Mouse (Mus musculus): Measurements from ENCODE around the gene Thegl. TPM values are rescaled to one million over a fixed set of nuclear protein-coding genes. Genes with fewer than 3 reads are reported as not detected.

Gene Thegl
- polyA plus RNA-seq, 1 experiment from 2014 or later = not detected

DNA sequence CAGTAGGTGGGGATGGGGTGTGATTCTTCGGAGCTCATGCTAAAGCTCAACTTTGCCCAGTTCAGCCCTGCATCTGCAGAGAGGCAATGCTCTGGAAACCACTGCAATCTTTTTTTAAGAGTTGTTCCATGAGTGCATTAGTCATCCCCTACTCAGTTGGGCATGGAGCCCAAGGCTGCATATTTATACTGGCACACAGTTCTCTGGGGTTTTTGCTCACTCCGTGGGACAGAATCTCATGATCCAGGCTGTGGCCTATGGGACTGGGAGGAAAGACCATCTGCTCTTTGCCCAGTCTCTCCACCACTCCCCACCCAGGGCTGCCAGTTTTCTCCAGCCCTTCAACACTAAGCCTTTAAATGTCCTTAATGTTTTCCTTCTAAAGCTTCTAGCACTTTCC is 59.1 kb downstream of the Thegl start:
- H3K36me3 ChIP-seq (ENCODE audit: inconsistent target) = no peaks in the 10 kb centered on the region
- H3K27ac ChIP-seq = no peak overlapping the region
- H3K4me3 ChIP-seq (ENCODE audit: inconsistent target) = no peak overlapping the region
- H3K79me2 ChIP-seq (ENCODE audit: inconsistent target) = no peaks in the 10 kb centered on the region
- WGBS (ENCODE audit: missing documents) = 94% methylated on average over 2 of the region's 2 CpGs

DNA sequence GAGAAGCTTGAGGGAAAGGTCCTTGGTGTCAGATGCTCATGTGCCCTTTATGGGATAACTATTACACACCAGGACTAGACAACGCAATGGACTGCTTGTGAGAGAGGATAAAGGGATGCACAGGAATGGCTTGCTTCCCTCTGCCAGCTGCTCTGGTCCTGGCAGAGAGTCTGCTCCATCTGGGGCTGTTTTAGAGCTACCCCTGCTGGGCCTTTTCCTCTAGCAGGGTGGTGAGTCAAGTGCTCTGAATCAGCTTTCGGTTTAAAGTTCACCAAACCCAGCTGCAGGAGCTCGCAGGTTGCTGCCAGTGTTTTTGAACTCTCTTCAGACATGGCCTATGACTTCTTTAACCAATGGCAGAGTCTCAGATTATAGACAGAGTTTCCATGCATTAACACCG is 60.1 kb downstream of the Thegl start:
- 87% methylated on average over 4 of the region's 4 CpGs for WGBS (ENCODE audit: missing documents)
- H3K79me2 ChIP-seq (ENCODE audit: inconsistent target) = no peaks in the 10 kb centered on the region
- H3K27ac ChIP-seq = no peak overlapping the region
- no peak overlapping the region for H3K4me3 ChIP-seq (ENCODE audit: inconsistent target)
- H3K36me3 ChIP-seq (ENCODE audit: inconsistent target) = no peaks in the 10 kb centered on the region

DNA sequence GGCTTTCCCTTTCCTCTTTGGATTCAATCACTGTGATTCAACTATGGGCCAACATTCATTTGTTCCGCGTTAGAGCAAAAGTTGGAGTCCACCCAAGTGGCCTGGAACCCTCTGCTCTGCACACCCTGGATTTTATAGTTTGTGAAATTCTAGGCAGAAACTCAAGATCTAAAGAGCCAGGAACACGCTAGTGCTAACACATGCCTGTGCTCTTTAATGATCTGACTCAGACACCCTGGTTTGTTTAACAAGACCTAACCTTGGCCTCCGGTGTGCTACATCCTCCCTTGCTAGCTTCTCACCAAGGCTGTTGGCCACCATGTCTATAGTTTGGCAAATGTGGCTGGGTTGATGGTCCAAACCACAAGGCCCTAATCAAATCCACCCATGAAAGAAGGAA is 64.9 kb downstream of the Thegl start:
- Histone ChIP-seq H3K27ac (no peak overlapping the region), H3K36me3 (ENCODE audit: inconsistent target) (no peaks in the 10 kb centered on the region), H3K79me2 (ENCODE audit: inconsistent target) (no peaks in the 10 kb centered on the region), H3K4me3 (ENCODE audit: inconsistent target) (no peak overlapping the region)
- WGBS (ENCODE audit: missing documents) = 98% methylated on average over 4 of the region's 4 CpGs

DNA sequence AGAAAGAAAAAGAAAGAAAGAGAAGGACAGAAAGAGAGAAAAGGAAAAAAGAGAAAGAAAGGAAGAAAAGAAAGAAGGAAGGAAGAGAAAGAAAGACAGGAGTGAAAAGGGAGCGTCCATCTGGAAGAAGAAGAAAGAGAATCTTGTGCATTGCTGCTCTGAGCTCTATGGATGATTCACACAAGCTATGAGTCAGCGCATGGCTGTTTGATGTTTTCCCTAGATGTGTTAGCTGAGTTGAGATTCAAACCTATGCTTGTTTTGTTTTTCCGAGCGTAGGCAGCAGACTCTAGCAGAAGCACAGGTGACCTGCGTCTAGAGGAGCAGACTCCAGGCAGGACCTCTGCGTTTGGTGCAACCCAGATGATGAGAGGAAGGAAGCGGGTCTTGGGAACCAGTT is 66.9 kb downstream of the Thegl start:
- no peaks in the 10 kb centered on the region for H3K79me2 ChIP-seq (ENCODE audit: inconsistent target)
- WGBS (ENCODE audit: missing documents) = 74% methylated on average over 6 of the region's 7 CpGs
- no peak overlapping the region for H3K4me3 ChIP-seq (ENCODE audit: inconsistent target)
- no peaks in the 10 kb centered on the region for H3K36me3 ChIP-seq (ENCODE audit: inconsistent target)
- H3K27ac ChIP-seq = no peak overlapping the region

DNA sequence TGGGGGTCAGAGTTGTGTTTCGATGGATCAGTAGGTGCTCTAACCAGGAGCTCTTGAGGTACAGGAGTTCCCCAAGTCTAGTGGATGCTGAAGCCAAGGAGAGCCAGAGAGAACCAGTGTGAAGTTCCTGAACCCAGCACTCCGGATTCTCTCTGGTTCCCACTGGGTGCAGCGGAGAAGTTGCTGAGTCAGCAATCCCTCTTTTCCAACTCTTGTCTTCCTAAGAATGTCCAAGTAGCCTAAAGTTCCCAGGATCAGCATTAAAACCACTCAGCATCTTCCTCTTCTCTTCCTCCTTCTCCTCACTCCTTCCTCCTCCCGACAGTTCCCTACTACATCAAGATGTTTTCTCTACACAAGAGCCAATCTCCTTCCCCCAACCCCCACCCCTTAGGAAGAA is 68.6 kb downstream of the Thegl start:
- H3K79me2 ChIP-seq (ENCODE audit: inconsistent target) = no peaks in the 10 kb centered on the region
- H3K4me3 ChIP-seq (ENCODE audit: inconsistent target) = no peak overlapping the region
- 96% methylated on average over 4 of the region's 4 CpGs for WGBS (ENCODE audit: missing documents)
- no peak overlapping the region for H3K27ac ChIP-seq
- no peaks in the 10 kb centered on the region for H3K36me3 ChIP-seq (ENCODE audit: inconsistent target)

DNA sequence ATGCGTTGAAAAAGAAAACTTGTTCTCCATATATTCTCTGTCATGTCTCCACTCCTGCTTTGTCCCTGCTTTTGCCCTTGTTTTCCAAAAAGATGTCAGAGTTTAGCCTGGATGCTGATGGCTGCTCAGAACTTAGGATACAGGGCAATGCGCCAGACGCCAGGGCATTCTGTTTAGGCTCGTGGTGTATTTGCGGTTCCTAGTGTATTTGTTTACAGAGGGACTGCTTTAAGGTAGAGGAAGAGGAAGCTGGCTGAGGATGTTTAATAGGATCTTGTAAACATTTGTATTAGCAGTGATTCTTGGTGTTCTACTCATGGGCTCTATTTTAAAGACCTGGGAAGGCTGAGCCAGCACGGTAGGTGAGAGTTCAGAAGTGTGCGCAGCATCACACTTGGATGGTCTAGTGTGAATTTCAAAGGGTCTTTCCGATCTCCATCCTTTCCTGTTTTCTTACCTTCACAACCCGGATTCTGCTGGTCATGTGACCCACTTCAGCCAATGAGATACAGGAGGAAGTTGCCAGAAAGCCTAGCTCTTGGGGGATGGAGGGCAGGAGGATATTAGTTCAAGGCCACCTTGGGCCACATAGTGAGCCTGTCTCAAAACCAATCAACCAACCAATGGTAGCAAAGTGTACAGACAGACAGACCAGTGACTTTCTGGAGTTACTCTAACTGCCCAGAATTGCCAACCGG is 70.1 kb downstream of the Thegl start:
- 82% methylated on average over 10 of the region's 10 CpGs for WGBS (ENCODE audit: missing documents)
- H3K27ac ChIP-seq = no peak overlapping the region
- H3K36me3 ChIP-seq (ENCODE audit: inconsistent target) = no peaks in the 10 kb centered on the region
- no peaks in the 10 kb centered on the region for H3K79me2 ChIP-seq (ENCODE audit: inconsistent target)
- H3K4me3 ChIP-seq (ENCODE audit: inconsistent target) = no peak overlapping the region

DNA sequence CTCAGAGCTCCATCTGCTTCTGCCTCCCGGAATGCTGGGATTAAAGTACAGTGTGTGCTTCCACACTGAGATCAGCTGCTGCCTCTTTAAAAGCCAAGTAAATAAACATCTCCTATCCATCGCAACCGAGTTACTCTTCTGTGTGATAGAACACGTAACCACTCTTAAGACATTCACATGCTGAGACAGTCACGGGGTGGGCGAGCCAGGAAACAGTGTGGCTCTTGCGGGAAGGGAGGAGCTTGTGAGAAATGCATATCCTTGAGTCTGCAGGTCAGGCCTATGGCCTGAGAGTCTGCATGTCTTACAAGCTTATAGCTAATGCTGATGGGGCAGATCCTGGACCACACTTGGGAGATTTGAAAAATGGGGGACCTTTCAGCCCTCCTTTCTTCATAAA is 70.7 kb downstream of the Thegl start:
- WGBS (ENCODE audit: missing documents) = 88% methylated on average over 7 of the region's 7 CpGs
- no peaks in the 10 kb centered on the region for H3K36me3 ChIP-seq (ENCODE audit: inconsistent target)
- no peak overlapping the region for H3K4me3 ChIP-seq (ENCODE audit: inconsistent target)
- no peak overlapping the region for H3K27ac ChIP-seq
- H3K79me2 ChIP-seq (ENCODE audit: inconsistent target) = no peaks in the 10 kb centered on the region

DNA sequence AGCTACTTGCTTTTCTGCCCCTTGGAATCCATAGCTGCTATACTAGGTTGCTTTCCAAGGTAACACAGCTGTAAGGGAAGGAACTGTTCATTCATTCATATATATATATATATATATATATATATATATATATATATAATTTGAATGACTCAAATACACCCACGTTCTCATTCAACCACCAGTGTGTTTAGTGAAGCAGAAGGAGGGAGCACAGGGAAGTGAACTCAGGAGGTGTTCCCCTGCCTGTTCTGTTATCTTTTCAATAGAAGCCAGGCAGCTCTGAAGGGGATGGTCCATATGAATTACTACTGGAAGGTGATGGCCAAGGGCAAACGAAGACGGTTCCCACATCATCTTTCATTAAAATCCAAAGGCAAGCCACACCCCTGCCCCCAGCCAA is 71.3 kb downstream of the Thegl start:
- no peak overlapping the region for H3K27ac ChIP-seq
- H3K4me3 ChIP-seq (ENCODE audit: inconsistent target) = no peak overlapping the region
- H3K36me3 ChIP-seq (ENCODE audit: inconsistent target) = no peaks in the 10 kb centered on the region
- no peaks in the 10 kb centered on the region for H3K79me2 ChIP-seq (ENCODE audit: inconsistent target)
- 96% methylated on average over 2 of the region's 3 CpGs for WGBS (ENCODE audit: missing documents)

DNA sequence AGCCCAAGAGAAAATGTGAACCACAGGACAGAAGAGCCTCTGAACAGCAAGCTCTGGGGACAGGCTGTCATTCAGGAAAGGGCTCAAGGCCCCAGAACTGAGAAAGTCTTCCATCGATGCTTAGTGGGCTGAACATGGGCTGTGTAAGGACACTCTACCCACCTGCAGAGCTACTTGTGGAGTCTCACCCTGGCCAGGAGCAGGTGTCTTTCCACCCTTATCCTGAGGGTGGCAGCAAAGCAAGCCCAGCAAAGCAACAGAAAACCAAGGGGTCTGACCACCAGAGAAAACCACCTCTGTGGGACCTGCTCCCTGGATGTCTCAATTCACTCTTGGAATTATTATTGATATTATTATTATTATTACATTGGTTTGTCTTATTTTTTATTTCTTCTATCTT is 73.5 kb downstream of the Thegl start:
- WGBS (ENCODE audit: missing documents) = 44% methylated on average over 1 of the region's 1 CpGs
- Histone ChIP-seq H3K27ac (no peak overlapping the region), H3K36me3 (ENCODE audit: inconsistent target) (no peaks in the 10 kb centered on the region), H3K4me3 (ENCODE audit: inconsistent target) (no peak overlapping the region), H3K79me2 (ENCODE audit: inconsistent target) (no peaks in the 10 kb centered on the region)

DNA sequence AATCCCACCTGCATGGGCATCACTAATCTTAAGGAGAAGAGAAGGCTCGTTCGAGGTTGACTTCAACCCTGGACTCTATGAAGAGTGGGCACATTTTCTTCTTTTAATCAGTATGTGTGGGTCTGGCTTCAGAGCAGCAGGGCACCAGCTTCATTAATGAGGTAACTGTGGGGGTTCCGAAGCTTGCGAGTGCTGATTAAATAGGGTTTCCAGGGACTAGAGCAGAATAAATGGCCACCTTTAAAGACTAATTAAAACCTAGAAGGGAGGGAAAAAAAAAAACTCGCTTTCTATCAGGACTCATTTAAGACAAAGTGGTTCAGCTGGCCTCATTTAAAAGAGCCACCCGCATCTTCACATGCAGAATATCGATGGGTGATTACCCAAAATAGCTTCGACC is 74.1 kb downstream of the Thegl start:
- H3K4me3 ChIP-seq (ENCODE audit: inconsistent target) = no peak overlapping the region
- H3K36me3 ChIP-seq (ENCODE audit: inconsistent target) = no peaks in the 10 kb centered on the region
- WGBS (ENCODE audit: missing documents) = 91% methylated on average over 7 of the region's 8 CpGs
- H3K27ac ChIP-seq = no peak overlapping the region
- no peaks in the 10 kb centered on the region for H3K79me2 ChIP-seq (ENCODE audit: inconsistent target)

DNA sequence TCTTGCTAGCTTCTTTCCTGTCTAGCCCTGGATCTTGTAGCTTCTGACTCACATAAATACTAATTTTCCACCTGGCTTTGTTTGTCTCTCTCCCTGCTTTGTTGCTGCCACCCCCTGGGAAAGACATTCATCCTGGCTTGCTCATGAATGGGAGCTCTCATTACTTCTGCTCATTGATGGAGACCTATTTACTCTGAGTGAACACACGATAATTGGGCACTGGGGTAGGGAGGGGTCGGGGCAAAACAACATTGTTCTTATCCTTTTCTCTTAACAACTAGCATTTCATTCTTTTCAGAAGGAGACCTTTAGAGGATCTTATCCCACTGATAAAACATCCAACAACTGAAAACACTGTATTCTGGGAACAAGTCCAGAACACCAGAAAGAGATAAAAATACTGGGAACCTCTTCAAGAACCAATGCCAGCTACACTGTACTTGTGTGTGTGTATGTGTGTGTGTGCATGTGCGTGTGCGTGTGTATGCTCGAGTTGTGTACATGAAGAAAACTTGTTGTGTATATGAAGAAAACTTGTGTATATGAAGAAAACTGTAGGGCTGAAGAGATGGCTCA is 74.8 kb downstream of the Thegl start:
- Histone ChIP-seq H3K79me2 (ENCODE audit: inconsistent target) (no peaks in the 10 kb centered on the region), H3K27ac (no peak overlapping the region), H3K36me3 (ENCODE audit: inconsistent target) (no peaks in the 10 kb centered on the region), H3K4me3 (ENCODE audit: inconsistent target) (no peak overlapping the region)
- WGBS (ENCODE audit: missing documents) = 93% methylated on average over 5 of the region's 5 CpGs

DNA sequence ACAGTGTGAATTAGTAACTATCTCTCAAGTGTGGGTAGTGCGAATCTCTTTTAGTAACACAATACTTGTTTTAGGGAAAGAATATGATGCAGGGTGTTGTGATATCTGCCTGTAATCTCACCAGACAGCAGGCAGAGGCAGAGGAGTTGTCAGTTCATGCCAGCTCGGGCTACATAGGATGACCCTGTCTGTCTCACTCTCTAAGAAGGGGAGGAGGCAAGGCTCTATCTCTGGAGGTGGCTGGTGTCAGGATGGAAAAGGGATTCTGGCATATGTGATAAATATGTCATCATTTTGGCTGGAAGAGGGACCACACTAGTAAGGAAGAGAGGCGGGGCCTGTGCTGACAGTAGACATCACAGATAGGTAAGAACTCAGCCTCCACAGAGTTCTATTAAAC is 76.1 kb downstream of the Thegl start:
- H3K27ac ChIP-seq = no peak overlapping the region
- no peaks in the 10 kb centered on the region for H3K79me2 ChIP-seq (ENCODE audit: inconsistent target)
- H3K36me3 ChIP-seq (ENCODE audit: inconsistent target) = no peaks in the 10 kb centered on the region
- 100% methylated on average over 3 of the region's 3 CpGs for WGBS (ENCODE audit: missing documents)
- no peak overlapping the region for H3K4me3 ChIP-seq (ENCODE audit: inconsistent target)

DNA sequence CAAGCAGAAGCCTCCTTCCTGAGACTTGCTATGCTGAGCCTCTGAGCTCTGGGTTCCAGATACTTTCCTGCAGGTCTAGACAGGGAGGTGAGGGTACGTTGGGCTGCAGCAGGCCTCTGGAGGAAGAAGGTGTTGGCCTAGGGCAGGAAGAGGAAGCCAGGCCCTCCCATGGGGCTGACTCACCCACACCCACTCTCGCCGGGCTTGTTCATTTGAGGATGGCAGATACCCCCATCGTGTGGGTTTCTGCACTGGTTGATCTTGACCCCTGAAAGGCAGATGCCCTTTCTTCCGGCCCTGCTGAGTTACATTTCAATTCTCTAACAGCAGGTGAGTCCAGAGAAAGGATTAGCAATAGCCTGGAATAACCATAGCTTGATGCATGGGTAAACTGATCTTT is 76.7 kb downstream of the Thegl start:
- WGBS (ENCODE audit: missing documents) = 26% methylated on average over 5 of the region's 5 CpGs
- no peak overlapping the region for H3K4me3 ChIP-seq (ENCODE audit: inconsistent target)

DNA sequence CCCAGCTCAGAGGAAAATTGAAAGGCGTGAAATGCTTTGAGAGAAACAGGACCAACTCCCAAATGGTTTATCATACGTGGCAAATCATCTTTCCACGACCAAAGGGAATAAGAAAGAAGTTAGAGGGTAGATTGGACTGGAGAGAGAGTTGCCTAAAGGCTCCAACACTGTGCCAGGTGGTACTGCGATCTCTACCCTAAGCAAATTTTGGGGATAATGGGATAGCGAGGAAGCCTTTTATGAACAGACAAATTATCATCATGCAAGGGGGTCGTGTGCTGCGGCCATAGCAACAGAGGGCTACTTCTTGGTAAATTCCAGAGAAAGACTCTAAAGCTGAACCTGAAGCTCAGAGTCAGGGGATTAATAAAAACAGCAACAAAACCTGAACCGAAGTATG is 78.1 kb downstream of the Thegl start:
- peak overlapping the region; percentile 38; the same call in 1 of the 2 replicates for H3K4me3 ChIP-seq (ENCODE audit: inconsistent target)
- H3K36me3 ChIP-seq (ENCODE audit: inconsistent target) = no peaks in the 10 kb centered on the region
- H3K27ac ChIP-seq = no peak overlapping the region
- WGBS (ENCODE audit: missing documents) = 79% methylated on average over 8 of the region's 8 CpGs
- H3K79me2 ChIP-seq (ENCODE audit: inconsistent target) = no peaks in the 10 kb centered on the region

More for the DNA sequence above, 76.7 kb downstream of the Thegl start:
- H3K79me2 ChIP-seq (ENCODE audit: inconsistent target) = no peaks in the 10 kb centered on the region
- H3K27ac ChIP-seq = no peak overlapping the region
- H3K36me3 ChIP-seq (ENCODE audit: inconsistent target) = no peaks in the 10 kb centered on the region

DNA sequence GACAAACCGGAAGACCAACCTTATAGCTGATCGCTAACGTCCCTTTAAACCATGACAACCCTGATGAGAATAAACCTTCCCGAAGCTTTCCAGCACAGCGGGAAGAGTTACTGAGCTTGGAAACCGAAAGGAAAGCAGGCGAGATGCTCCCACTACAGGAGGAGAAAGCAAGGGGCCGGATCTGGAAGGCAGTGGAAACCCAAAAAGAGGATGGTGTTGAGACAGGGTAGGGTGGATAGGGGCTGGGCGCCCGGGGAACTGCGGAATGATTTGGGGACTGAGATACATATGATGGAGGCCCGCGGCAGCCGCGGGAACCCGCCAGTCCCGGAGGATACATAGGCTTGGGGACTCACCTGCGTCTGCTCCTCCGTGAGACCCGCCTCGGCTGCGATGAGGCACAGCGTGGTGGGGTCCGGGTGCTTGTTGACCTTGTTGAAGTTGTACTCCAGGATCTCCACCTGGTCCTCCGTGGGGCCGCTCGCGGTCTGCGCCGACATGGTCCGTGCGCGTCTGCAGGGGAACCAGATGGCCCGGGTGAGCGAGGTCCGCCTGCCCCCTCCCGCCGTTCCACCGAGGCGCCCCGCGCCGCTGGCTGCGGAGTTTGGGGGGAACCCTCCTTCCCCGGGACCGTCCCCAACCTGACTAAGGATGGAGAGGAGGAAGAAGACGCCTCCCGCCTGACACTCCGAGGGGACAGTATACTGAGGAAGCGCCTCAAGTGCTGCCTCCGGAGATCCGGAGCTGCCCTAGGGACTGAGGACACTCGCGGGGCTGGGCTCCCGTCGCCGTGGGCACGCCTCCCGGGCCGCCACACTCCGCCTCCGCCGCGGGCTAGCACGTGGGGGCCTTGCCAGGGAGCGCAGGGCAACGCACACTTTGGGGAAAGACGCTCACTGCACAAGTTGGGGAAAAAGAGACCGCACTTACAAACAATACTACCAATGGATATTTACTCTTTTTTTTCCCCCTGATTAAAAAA is 79.0 kb downstream of the Thegl start:
- Histone ChIP-seq H3K4me3 (ENCODE audit: inconsistent target) (peak overlapping the region; percentile 38), H3K79me2 (ENCODE audit: inconsistent target) (no peaks in the 10 kb centered on the region), H3K27ac (no peak overlapping the region), H3K36me3 (ENCODE audit: inconsistent target) (no peaks in the 10 kb centered on the region)
- 2% methylated on average over 63 of the region's 69 CpGs for WGBS (ENCODE audit: missing documents)

All from macrophage (primary cell).